Mouse (Mus musculus) macrophage (primary cell): Measurements from ENCODE around the gene Stk38l. TPM values are rescaled to one million over a fixed set of nuclear protein-coding genes. Genes with fewer than 3 reads are reported as not detected.

Source experiments
- H3K27ac ChIP-seq: fragments of 350-480 bp; formaldehyde crosslinking; 2 replicates; pipeline ENCODE4 v1.9.0; 2021
- H3K36me3 ChIP-seq: fragments of 350-480 bp; formaldehyde crosslinking; 2 replicates; pipeline ENCODE4 v1.9.0; 2021; ENCODE audit errors: inconsistent target
- H3K4me3 ChIP-seq: fragments of 350-480 bp; formaldehyde crosslinking; 2 replicates; pipeline ENCODE4 v1.9.0; 2021; ENCODE audit errors: inconsistent target
- H3K79me2 ChIP-seq: fragments of 350-480 bp; formaldehyde crosslinking; 2 replicates; pipeline ENCODE4 v1.9.0; 2021; ENCODE audit errors: inconsistent target
- WGBS: methylation state at CpG from one replicate; pipeline ENCODE4 v1.1.7; 2026; ENCODE audit warnings: inconsistent platforms; ENCODE audit not compliant: missing documents; 5-methylcytosine and 5-hydroxymethylcytosine counted together
- polyA plus RNA-seq: library from polyadenylated mRNA; stranded (reverse); fragments of 250-400 nt; gene quantifications from 3 replicates; pipeline ENCODE4 v1.2.4, GENCODE M21; 2018; ENCODE audit warnings: inconsistent platforms
- total RNA-seq, 78 experiments: library from RNA; depleted of rRNA; stranded (reverse); fragments of 250-400 nt; gene quantifications; 1 replicate in 9 of 78; 2 replicates in 24 of 78; 3 replicates in 43 of 78; 4 replicates in 2 of 78; pipeline ENCODE4 v1.2.4; 2018; ENCODE audit warnings: inconsistent platforms in 56 of 78

Stk38l gene
- 10 to 100 TPM in 16 of 26 experiments, 1 to 10 TPM in 10; 5.4 to 26.2 (median 11.0) TPM for total RNA-seq (2018; cell fraction: chromatin; rRNA removed)
- total RNA-seq (2018; cell fraction: cytosol; rRNA removed): 1 to 10 TPM; 3.0 to 6.6 (median 3.9) TPM
- total RNA-seq (2018; cell fraction: nucleus; rRNA removed): 10 to 100 TPM in 9 of 26 experiments, 1 to 10 TPM in 17; 5.0 to 24.6 (median 9.2) TPM
- 2.7 to 4.0 TPM (median 3.3 TPM) in 3 replicates for polyA plus RNA-seq

DNA sequence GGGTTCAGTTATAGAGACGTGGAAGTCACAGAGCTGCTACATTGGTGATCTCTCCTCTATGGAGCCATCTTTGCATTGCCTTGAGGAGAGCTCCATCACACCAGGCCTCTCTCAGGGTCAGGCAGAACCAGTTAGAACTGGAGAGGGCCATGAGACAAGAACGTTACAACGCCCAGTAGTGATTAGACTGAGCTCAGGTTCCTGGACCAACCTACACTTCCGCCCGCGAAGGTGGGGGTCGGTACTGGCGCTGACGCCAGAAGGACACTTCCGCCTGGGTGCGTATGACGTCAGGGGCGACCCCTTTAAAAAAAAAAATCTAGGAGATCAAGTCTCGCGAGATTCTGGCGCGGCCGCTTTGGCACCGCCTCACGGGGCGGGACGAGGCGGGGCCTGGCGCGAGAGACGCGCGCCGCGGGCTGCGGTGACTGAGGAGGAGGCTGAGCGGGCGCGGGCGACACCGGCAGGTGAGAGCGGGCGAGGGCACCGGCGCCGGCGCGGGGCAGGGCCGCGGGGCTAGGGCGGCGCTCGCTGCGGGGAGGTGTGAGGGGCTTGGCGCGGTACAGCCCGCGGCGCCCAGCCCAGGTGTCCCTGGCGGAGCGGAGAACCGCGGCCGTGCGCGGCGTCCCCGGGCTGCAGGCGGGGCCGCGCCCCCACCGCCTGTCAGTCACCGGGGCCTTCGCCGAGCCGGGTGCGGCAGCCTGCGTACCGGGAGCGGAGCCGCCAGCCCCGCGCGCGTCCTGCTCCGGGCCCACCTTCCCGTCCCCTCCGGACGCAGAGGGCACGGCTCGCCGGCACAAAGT is at the start of gene Stk38l:
Gene Stk38l (plus strand): TSS at position 415 of the 803 bp plus-strand sequence.
- peak within 1 kb of the TSS; percentile 44 for H3K4me3 ChIP-seq
- WGBS: 3% methylated on average over 87 of the region's 87 CpGs
- no peaks in the 10 kb centered on the region for H3K36me3 ChIP-seq
- H3K79me2 ChIP-seq: peaks cover 43% of the 10 kb centered on the region
- H3K27ac ChIP-seq: 0 out of 2 replicates have a peak within 1 kb of the TSS, but pooled peaks have one; percentile 15

DNA sequence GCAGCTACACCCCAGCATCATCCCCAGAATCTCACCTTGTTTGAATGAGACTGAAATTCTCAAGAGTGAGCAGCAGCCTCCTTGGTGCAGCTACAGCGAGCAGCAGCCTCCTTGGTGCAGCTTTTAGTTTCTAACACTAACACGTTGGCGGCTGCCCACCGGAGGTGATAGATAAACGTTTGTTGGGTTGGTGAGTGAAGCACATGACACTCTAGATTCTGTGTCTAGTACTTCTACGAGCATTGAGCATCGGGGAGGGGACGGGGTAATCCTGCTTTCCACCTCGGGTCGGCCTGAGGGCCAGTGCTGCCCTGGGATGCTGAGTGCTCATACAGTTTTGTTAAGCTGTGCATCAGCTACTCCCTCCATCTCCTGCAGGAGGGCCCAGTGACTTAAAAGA is 47.9 kb upstream of the Stk38l start:
- Histone ChIP-seq H3K4me3 (no peak overlapping the region), H3K79me2 (no peaks in the 10 kb centered on the region), H3K36me3 (no peaks in the 10 kb centered on the region), H3K27ac (no peak overlapping the region)
- 92% methylated on average over 10 of the region's 10 CpGs for WGBS

DNA sequence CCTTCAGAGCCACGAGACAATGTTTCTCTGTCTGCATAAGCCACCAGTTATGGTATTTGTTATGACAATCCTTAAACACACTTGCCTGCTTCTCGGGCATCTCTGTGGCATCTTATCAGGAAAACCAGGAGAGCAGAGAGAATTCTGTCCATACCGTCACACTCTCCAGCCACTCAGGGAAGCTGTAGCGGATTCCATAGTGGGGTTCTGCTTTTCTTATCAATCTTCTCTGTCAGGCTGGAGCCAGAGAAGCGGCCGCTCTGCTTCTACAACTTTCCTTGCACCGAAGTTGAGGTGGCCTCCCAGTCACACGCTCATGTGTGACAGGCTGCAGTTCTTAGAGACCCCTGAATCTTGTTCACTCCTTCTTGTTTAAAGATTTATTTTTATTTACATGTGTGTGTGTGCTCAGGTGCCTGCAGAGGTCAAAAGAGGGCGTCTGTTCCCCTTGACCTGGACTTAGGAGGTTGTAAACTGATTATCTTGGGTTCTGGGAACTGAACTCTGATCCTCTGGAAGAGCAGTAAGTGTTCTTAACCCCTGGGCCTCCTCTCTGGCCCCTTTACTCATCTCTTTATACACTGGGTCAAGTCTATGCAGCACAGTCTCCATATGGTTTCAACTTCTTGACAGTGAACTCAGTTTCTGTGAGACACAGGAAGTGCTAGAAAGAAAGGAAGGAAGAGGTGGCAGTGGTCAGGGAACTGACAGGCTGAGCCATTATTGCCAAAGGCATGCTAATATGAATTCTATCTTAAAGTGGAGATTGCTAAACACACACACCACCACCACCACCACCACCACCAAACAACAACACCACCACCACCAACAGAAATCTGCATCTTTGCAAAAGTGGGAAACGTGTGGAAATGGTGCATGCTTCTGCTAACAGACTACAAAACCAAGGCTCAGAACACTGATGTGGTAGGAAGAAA is 46.4 kb upstream of the Stk38l start:
- Histone ChIP-seq H3K36me3 (no peaks in the 10 kb centered on the region), H3K27ac (no peak overlapping the region), H3K79me2 (no peaks in the 10 kb centered on the region), H3K4me3 (no peak overlapping the region)
- 89% methylated on average over 10 of the region's 10 CpGs for WGBS

DNA sequence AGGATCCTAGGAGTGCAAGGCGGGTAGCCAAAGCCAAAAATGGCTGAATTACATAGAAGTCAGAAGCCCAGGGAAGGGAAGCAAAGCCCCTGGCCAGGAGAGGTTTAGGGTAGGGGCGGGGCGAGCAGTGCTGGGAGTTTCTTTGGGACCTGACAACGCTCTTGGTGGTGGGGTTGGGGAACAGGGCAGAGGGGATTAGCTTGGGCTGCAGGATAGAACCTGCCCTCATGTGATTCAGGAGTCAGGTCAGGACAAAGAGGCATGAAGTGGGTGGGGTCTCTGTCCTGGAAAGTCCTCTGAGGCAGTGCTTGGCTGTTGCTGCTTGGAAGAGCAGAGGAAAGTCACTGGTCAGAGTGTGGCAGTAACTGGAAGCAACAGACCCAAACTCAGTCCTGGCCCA is 40.9 kb upstream of the Stk38l start:
- Histone ChIP-seq H3K79me2 (no peaks in the 10 kb centered on the region), H3K4me3 (no peak overlapping the region), H3K27ac (no peak overlapping the region), H3K36me3 (no peaks in the 10 kb centered on the region)
- WGBS: 92% methylated on average over 4 of the region's 4 CpGs

DNA sequence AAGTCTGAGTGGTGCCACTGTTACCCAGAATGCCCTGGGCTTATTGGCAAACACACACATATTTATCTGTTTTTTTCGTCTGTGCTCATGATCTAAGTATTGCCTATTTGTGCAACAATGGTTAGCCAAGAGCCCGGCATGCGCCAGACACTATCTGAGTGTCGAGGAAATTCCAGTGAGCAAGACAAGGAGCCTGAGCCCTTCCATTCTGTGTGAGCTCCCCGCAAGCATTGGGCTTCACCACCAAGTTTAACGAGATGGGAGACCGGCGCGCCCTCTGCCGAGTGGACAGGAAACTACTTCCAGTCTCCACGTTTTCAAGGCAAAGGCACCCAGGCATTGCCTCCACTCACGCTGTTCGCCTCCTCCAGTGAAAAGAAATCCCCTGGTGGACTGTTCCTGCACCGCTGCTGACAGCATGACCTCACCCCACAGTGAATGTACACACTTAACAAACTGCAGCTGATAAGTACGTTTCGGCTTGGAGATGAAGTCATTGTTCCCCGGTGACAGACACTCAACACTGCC is 39.0 kb upstream of the Stk38l start:
- H3K79me2 ChIP-seq: no peaks in the 10 kb centered on the region
- 82% methylated on average over 17 of the region's 17 CpGs for WGBS
- H3K36me3 ChIP-seq: no peaks in the 10 kb centered on the region
- no peak overlapping the region for H3K4me3 ChIP-seq
- no peak overlapping the region for H3K27ac ChIP-seq

DNA sequence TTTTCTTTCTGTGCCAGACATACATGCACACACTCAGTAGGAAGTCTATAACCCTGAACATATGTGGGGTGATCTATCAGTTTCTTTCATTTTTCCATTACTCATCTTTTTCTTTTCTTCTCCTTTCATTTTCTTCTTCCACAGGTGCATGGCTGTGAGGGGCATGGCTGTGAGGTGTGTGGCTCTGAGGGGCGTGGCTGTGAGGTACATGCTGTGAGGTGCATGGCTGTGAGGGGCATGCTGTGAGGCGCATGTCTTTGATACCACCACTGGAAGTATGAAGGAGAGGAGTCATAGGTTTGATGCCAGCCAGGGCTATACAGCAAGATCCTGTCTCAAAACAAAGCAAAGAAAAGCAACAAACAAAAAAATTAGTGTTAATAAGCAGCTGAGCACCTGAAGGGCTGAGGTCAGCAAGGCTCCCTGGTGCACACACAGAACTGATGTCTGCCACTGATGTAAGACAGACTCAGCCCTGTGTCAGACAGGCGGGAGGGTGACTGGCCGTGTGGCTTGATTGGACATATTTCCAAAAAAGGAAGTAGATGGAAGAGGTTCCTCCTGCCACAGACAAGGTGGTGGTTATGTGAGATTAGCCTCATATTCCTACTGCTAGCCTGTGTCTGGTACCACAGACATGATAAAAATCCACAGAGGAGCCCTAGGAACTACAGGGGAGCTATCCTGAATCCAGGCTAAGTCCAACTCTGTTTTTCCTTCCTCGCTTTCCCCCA is 38.2 kb upstream of the Stk38l start:
- Histone ChIP-seq H3K79me2 (no peaks in the 10 kb centered on the region), H3K36me3 (no peaks in the 10 kb centered on the region), H3K27ac (no peak overlapping the region), H3K4me3 (no peak overlapping the region)
- WGBS: 47% methylated on average over 5 of the region's 5 CpGs

DNA sequence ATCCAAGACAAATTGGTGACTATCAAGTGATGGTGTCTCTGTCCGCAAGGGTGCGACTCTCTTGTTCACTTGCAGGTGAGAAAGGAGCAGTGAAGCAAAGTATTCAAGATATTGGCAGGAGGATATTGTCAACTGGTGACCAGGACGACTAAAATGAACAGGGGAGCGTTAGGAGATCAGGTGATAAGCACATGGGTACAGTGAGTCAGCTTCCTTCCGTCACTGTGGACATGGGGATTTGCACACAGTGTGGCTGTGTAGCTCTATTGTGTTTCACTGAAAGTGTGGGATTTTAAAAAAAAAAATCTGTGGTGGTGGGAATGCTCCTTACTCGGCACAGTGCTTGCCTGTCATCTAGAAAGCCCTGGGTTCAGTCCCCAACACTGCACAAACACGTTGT is 36.8 kb upstream of the Stk38l start:
- Histone ChIP-seq H3K4me3 (no peak overlapping the region), H3K27ac (no peak overlapping the region), H3K36me3 (no peaks in the 10 kb centered on the region), H3K79me2 (no peaks in the 10 kb centered on the region)
- WGBS: 93% methylated on average over 7 of the region's 7 CpGs

DNA sequence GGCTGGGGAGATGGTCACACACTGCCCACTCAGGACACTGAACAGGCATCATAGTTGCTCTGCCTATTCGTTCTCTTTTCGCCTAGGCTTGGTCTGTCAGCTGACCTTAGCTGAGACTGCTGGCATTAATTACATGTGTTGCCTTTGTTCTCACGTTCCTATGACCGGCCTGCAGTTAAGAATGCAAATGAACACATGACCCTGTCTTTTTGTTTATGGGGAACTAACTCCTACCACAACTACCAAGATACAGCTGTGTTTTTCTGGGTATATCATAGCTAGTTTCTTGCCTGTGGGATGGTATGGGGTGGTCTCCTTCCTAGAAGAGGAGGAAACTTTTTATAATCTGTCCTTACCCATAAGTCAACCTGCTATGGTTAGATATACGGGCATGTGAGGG is 35.9 kb upstream of the Stk38l start:
- no peaks in the 10 kb centered on the region for H3K36me3 ChIP-seq
- 93% methylated on average over 5 of the region's 5 CpGs for WGBS
- H3K79me2 ChIP-seq: no peaks in the 10 kb centered on the region
- no peak overlapping the region for H3K27ac ChIP-seq
- no peak overlapping the region for H3K4me3 ChIP-seq

DNA sequence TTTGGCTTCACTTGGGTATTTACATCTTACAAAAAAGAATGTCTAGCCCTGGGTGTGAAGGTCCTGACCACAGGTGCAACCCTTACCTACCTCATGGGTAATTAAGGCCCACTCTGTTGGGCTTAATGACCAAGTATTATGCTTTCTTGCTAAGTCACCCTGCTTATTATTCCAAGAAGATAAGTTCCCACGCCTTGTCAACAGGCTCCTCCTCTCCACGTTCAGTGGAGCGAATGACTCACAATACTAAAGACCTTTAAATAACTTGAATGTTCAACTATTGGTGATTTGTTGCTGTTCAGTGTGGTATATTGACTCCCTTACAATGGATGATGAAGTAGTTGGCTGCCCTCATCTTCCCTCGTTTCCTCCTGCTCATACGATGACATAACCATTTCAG is 27.0 kb upstream of the Stk38l start:
- no peak overlapping the region for H3K27ac ChIP-seq
- no peaks in the 10 kb centered on the region for H3K79me2 ChIP-seq
- no peaks in the 10 kb centered on the region for H3K36me3 ChIP-seq
- 74% methylated on average over 5 of the region's 5 CpGs for WGBS
- no peak overlapping the region for H3K4me3 ChIP-seq

DNA sequence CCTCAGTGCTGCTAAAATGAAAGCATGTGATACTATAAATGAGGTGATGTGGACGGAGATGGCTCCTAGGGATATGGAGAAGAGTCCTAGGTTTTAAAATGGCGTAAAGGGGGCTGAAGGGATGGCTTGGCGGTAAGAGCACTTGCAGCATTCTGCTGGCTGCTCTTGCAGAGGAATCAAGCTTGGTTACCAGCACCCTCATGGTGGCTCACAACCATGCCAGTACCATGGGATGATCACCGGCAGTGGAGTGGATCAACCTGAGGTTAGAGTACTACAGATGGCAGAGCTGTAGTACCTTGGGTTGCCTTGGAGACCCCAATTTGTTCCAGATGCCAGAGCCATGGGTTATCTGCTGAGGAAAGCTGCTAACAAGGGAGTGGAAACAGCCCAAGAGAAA is 26.4 kb upstream of the Stk38l start:
- Histone ChIP-seq H3K4me3 (no peak overlapping the region), H3K36me3 (no peaks in the 10 kb centered on the region), H3K79me2 (no peaks in the 10 kb centered on the region), H3K27ac (no peak overlapping the region)
- 88% methylated on average over 4 of the region's 4 CpGs for WGBS

DNA sequence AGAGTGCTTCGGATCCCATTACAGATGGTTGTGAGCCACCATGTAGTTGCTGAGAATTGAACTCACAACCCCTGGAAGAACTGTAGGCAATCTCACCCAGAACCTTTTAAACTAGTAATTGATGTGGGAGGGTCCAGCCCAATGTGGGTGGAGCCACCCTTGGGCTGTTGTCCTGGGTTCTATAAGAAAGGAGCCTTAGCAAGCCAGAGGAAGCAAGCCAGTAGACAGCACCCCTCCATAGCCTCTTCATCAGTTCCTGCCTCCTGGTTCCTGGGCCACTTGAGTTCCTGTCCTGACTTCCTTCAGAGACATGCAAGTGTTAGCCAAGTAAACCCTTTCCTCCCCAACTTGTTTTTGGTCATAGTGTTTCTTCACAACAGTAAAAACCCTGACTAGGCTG is 24.3 kb upstream of the Stk38l start:
- Histone ChIP-seq H3K79me2 (no peaks in the 10 kb centered on the region), H3K4me3 (no peak overlapping the region), H3K27ac (no peak overlapping the region), H3K36me3 (no peaks in the 10 kb centered on the region)
- WGBS: 70% methylated on average over 1 of the region's 1 CpGs

DNA sequence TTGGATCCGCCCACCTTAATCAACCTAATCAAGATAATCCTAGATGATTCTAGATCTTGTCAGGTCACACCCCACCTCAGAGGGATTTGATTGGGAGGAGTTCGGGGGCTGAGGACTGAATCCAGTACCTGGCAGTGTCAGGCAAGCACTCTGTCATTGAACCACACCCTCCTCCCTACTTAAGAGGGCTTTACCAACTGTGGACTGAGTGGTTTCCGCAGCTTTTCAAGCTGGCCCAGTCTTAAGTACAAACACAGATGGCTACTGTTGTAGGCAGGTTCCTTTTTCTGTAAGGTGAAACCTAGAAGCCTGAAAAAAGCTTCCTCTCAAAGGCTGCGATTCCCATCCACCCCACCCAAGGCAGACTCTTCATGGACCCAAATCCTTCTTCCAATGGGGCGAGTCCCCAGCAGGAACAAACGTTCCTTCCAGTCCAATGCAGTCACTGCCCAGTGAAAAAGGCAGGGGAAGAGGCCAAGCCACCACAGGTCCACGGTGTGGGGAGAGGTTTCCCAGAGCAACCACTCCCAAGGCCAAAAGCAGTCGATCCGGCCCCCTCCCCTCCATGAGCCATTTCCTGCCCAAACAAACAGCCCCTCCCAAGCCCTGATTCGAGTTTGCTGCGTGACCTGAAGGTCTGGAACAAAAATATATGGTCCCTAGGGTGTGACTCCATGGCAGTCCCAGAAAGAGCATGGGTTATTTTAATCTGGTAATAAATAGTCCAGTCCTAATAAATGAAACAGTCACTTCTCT is 22.5 kb upstream of the Stk38l start:
- no peaks in the 10 kb centered on the region for H3K36me3 ChIP-seq
- H3K79me2 ChIP-seq: no peaks in the 10 kb centered on the region
- H3K27ac ChIP-seq: no peak overlapping the region
- no peak overlapping the region for H3K4me3 ChIP-seq
- WGBS: 29% methylated on average over 11 of the region's 11 CpGs

DNA sequence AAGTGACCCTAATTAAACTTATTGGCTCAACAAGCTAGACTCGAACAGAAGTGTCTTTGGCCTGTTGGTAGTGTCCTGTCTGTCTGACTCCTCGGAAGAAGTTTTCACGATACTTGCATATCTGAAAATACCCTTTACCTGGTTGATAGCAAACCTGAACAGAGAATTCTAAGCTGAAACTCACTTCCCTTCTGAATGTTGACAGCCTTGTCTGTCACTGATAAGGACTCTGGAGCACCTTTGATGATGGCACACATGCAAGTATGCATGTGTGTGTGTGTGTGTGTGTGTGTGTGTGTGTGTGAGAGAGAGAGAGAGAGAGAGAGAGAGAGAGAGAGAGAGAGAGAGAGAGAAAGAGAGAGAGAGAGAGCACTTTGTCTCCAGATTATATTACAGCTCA is 21.4 kb upstream of the Stk38l start:
- Histone ChIP-seq H3K36me3 (no peaks in the 10 kb centered on the region), H3K4me3 (no peak overlapping the region), H3K27ac (no peak overlapping the region), H3K79me2 (no peaks in the 10 kb centered on the region)
- 89% methylated on average over 3 of the region's 3 CpGs for WGBS
